Mouse (Mus musculus): ENCODE results near the gene Preb.

- TF ChIP-seq CTCF (IDR thresholded peaks at IDR 0.05; ENCODE audit: control insufficient read depth, insufficient read depth, low read length) (no peak), POLR2A (IDR thresholded peaks at IDR 0.05; ENCODE audit: borderline replicate concordance, control insufficient read depth, low read depth, low read length) (no peak)
Observed at GRCm38 (mm10) chr5:30930846-30931245, 29.3 kb downstream of the Preb start.
